Mouse (Mus musculus): Measurements from ENCODE around the gene Sept5.

Gene Sept5
- long read RNA-seq, experiment 1, result 0 reads
- long read RNA-seq, experiment 2, partial matches to known transcripts, result 0 of 2 reads
- long read RNA-seq, experiment 2, other reads (novel, unspliced or antisense), result 0 of 2 reads

GRCm38 (mm10) chr16:18629390-18630231 lies at the start of gene Sept5:
Gene Sept5, minus strand, starts transcription at chr16:18629954.
- intact Hi-C loops (cut with DNase I), result loop anchor here (5.0 kb wide), 1 partner anchor 48 kb away; no protein-coding TSS in a partner anchor

- intact Hi-C loops (cut with DNase I), result loop anchor here (5.0 kb wide), 1 partner anchor 52 kb away; the partner anchor contains the start of genes Gm49601 and Sept5
Measured at GRCm38 (mm10) chr16:18679112-18679511, 49.4 kb upstream of the Sept5 start.

GRCm38 (mm10) chr16:18677746-18678679 lies 48.3 kb upstream of the Sept5 start:
- intact Hi-C loops (cut with DNase I), result loop anchor here (5.0 kb wide), 1 partner anchor 51 kb away; the partner anchor contains the start of genes Gm49601 and Sept5

GRCm38 (mm10) chr16:18673005-18673404 lies 43.3 kb upstream of the Sept5 start:
- intact Hi-C loops (cut with DNase I), result loop anchor here (5.0 kb wide), 1 partner anchor 36 kb away; no protein-coding TSS in a partner anchor

- intact Hi-C loops (cut with DNase I), result loop anchor here (5.0 kb wide), 1 partner anchor 35 kb away; no protein-coding TSS in a partner anchor
Measured at GRCm38 (mm10) chr16:18672027-18672426, 42.3 kb upstream of the Sept5 start.

DNA sequence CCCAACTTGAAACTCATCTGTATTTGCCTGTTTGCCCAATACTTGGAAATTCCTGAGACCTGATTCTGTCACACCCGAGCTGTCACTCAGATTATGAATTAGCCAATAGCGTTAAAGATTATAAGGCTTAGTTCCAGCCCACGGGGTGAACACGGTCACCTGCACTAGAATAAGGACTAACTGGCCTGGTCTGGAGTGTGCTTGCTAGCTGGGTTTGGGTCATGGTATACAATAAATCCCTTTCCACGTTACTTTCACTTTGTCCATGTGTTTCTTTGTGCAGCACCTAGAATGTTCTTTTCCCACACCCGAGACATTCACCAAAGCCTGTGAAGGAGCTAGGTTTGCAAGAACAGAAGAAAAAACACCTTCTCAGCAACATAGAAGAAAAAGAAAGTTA lies 40.2 kb upstream of the Sept5 start:
- intact Hi-C loops (cut with DNase I), result loop anchor here (5.0 kb wide), 1 partner anchor 33 kb away; no protein-coding TSS in a partner anchor

GRCm38 (mm10) chr16:18658597-18658996 lies 28.8 kb upstream of the Sept5 start:
- intact Hi-C loops (cut with DNase I), result no loop called here

GRCm38 (mm10) chr16:18655372-18656098 lies 25.8 kb upstream of the Sept5 start:
- intact Hi-C loops (cut with DNase I), result no loop called here

GRCm38 (mm10) chr16:18653290-18654160 lies 23.8 kb upstream of the Sept5 start:
- intact Hi-C loops (cut with DNase I), result no loop called here

GRCm38 (mm10) chr16:18649126-18649525 lies 19.4 kb upstream of the Sept5 start:
- intact Hi-C loops (cut with DNase I), result no loop called here

- intact Hi-C loops (cut with DNase I), result no loop called here
Measured at GRCm38 (mm10) chr16:18645329-18645728, 15.6 kb upstream of the Sept5 start.

- intact Hi-C loops (cut with DNase I), result no loop called here
Measured at GRCm38 (mm10) chr16:18644485-18644884, 14.7 kb upstream of the Sept5 start.

DNA sequence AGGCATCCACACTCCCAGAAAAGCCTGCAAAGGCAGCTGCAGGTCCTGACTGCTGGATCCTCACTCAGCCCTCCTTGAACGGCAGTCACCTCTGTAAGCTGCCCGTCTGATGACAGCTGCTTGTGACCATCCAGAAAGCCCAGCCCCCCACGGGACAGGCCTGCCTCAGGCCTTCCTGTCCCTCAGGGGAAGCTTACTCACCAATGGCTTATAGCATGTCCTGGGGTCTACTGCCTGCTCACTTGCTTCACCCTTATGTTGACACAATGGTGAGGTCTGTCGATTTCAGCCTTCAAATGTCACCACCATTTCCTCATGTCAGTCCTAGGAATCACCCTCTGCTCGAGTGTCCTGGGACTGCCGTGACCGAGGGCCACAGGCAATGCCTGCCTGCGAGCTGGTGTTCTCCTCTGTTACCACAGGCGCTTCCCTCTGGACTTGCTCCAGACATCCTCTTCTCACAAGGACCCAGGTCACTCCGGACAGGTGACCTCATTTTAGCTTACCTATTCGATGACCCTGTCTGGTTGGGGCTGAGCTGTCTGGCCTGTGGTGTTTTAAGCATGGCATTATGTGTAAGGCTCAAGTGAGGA lies 13.7 kb upstream of the Sept5 start:
- intact Hi-C loops (cut with DNase I), result no loop called here

DNA sequence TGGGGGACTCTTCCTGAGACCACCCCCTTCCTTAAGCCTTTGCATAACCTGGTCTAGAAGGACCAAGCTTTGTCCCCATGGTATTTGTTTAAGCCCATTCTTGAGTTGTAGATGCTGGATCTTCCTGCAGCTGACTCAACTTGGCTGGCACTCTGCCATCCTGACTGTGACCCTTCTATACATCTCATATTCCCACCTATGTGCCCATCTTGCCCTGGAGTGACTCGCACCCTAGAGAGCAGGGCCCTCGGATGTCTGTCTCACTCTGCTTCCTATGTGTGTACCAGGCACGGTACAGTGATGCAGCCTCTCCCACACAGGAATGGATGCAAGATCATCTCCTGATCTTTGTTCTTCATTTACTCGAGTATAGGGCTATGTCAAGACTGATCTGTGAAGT lies 13.1 kb upstream of the Sept5 start:
- intact Hi-C loops (cut with DNase I), result no loop called here

DNA sequence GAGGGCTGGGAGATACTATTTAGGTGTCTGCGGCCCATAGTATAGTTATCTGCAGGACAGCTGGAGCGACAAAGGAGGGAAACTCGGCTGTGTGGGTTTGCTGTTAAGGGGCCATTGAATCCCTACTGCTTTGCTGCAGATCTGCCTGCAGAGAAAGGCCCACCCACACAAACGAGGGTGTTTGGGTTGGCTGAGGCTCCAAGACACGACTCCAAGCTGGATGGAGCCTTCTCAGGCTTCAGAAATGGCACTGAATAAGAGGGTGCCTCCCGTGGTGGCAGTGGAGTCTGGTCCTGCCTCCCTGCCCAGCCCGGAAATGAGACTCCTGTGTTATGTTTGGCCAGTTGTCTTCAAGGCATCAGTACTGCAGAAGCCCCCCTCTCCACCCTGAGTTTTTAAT lies 12.5 kb upstream of the Sept5 start:
- intact Hi-C loops (cut with DNase I), result no loop called here

GRCm38 (mm10) chr16:18639382-18639929 lies 9.7 kb upstream of the Sept5 start:
- intact Hi-C loops (cut with DNase I), result loop anchor here (5.0 kb wide), 1 partner anchor 33 kb away; no protein-coding TSS in a partner anchor

- intact Hi-C loops (cut with DNase I), result loop anchor here (5.0 kb wide), 1 partner anchor 34 kb away; no protein-coding TSS in a partner anchor
Measured at GRCm38 (mm10) chr16:18638396-18638795, 8.6 kb upstream of the Sept5 start.

GRCm38 (mm10) chr16:18636804-18637203 lies 7.0 kb upstream of the Sept5 start:
- intact Hi-C loops (cut with DNase I), result loop anchor here (5.0 kb wide), 1 partner anchor 35 kb away; no protein-coding TSS in a partner anchor

DNA sequence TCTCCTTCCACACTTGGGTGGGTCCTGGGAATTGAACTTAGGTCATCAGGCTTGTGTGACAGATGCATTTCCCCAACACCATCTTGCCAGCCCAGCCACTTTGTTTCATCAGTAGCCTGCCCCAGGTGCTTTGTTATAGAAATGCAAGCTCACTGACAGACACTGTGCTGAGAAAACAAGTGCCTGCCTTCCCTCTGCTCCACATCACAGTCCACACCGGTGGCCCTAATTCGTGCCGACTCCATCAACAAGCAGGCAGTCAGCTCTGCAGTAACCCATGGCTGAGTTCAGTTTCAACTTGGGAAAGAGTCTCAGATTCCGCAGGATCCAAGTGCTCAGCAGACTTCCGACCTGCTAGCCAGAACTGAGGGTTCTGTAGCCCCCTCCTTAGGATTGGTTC lies 6.6 kb upstream of the Sept5 start:
- intact Hi-C loops (cut with DNase I), result loop anchor here (5.0 kb wide), 1 partner anchor 36 kb away; no protein-coding TSS in a partner anchor
